Mouse (Mus musculus) lung, adult 2 months (tissue): ENCODE data around the gene Gm20388.

Experiments
- CTCF ChIP-seq: fragments of 200-500 bp; IDR thresholded peaks from 2 replicates; pipeline ENCODE4 v1.5.1; 2011; ENCODE audit warnings: mild to moderate bottlenecking, low read length, control low read depth; ENCODE audit not compliant: insufficient read depth
- POLR2A ChIP-seq: fragments of 200-500 bp; IDR thresholded peaks from 2 replicates; pipeline ENCODE4 v1.6.1; 2011; ENCODE audit warnings: low read depth, mild to moderate bottlenecking, control low read depth, low read length, borderline replicate concordance; ENCODE audit errors: extremely low read depth

DNA sequence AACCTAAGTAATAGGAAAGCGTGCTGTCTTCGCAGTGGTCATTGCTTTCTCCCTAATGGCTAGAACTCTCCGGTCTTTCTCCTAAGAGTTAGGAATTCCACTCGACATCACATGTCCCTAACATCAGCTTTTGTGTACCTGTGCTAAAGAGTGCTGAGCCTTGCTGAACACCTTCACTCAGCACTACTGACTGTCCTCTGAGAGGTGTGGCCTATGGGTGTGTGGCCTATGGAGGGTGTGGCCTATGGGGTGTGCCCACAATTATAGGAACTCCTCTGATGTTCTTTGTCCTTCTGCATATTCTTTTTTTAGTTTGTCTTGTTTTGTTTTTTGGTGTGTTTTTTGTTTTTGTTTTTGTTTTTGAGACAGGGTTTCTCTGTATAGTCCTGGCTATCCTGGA lies 3835.8 kb downstream of the Gm20388 start:
- no peak for TF ChIP-seq CTCF
- TF ChIP-seq POLR2A, result no peak
